24 mouse cellular contexts compared by ENCODE assay signal in the genomic region with DNA sequence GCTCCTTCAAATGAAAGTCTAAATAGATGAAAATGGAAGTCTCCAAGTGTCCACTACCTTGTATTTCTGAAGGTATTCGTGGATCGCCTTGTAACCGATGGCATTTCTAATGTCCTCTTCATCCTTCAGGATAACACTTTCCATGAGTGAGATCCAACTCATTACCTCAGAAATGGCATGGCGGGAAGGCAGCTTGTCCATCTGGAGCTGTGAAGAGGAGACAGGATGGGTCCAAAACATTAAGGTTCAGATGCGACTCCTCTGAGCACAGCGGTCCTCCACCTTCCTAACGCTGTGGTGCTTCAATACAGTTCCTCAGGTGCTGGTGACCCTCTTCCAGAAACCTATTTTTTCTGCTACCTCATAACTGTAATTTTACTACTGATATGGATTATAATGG. TPM values are rescaled to one million over a fixed set of nuclear protein-coding genes. Genes with fewer than 3 reads are reported as not detected.
"Had no signal": no experiment of that assay in that cellular context is flagged by ENCODE, and none has a peak within 500 bp of the region (broad histone marks: within the 10 kb centered on the region; RNA-seq: fewer than 3 reads in every experiment).

No protein-coding gene starts in this region.

- H3K4me2 ChIP-seq: kidney, embryonic 15.5 days; liver, embryonic 13.5 days; midbrain, embryonic 12.5 days; midbrain, embryonic 15.5 days; neural tube, embryonic 12.5 days had no signal

- H3K4me1 ChIP-seq: kidney, embryonic 15.5 days; liver, embryonic 13.5 days; midbrain, embryonic 12.5 days; midbrain, embryonic 15.5 days; neural tube, embryonic 12.5 days had no signal

- H3K9me3 ChIP-seq: kidney, embryonic 15.5 days; liver, embryonic 13.5 days; midbrain, embryonic 12.5 days; midbrain, embryonic 15.5 days; neural tube, embryonic 12.5 days had no signal

- DNase-seq: kidney, adult 8-10 months; kidney, postnatal 10 days; kidney, postnatal 36 days; layer of hippocampus, postnatal 36 days; liver, embryonic 13.5 days; lung, adult 2 months; retina, postnatal 1 day; thymus, adult 18-20 months; thymus, postnatal 4 days had no signal

- H3K36me3 ChIP-seq: neural tube, embryonic 12.5 days had no signal

- H3K9ac ChIP-seq: kidney, embryonic 15.5 days; liver, embryonic 13.5 days; midbrain, embryonic 12.5 days; midbrain, embryonic 15.5 days; neural tube, embryonic 12.5 days had no signal

- H3K27ac ChIP-seq: kidney, embryonic 15.5 days; left cerebral cortex, adult 2 months; liver, embryonic 13.5 days; macrophage; midbrain, embryonic 12.5 days; midbrain, embryonic 15.5 days; neural tube, embryonic 12.5 days had no signal

- H3K4me3 ChIP-seq: kidney, embryonic 15.5 days; left cerebral cortex, adult 2 months; liver, embryonic 13.5 days; midbrain, embryonic 12.5 days; midbrain, embryonic 15.5 days; neural tube, embryonic 12.5 days had no signal

- ATAC-seq: midbrain, embryonic 15.5 days had no signal

- H3K27me3 ChIP-seq: kidney, embryonic 15.5 days; liver, embryonic 13.5 days; midbrain, embryonic 12.5 days; midbrain, embryonic 15.5 days; neural tube, embryonic 12.5 days had no signal

RNA-seq across cellular contexts. Expression of a gene that starts 55.8 kb away (rescaled TPM):
- total RNA-seq: layer of hippocampus, adult 8-10 months; layer of hippocampus, postnatal 10 days; layer of hippocampus, postnatal 36 days; left cerebral cortex, adult 2 months; left cerebral cortex, postnatal 10 days; left cerebral cortex, postnatal 36 days; liver, adult 2 months; neutrophil, adult 5-6 weeks had no signal
- polyA plus RNA-seq: liver, adult 2 months; liver, embryonic 13.5 days; lung, adult 2 months; macrophage; midbrain, embryonic 12.5 days; small intestine, adult 2 months; spleen, adult 2 months; testis, adult 2 months had no signal
